Mouse (Mus musculus): ENCODE measurements around the gene Stra6. TPM values are rescaled to one million over a fixed set of nuclear protein-coding genes. Genes with fewer than 3 reads are reported as not detected.

Stra6 gene
- total RNA-seq, 2 experiments from 2014 or later, result not detected

DNA sequence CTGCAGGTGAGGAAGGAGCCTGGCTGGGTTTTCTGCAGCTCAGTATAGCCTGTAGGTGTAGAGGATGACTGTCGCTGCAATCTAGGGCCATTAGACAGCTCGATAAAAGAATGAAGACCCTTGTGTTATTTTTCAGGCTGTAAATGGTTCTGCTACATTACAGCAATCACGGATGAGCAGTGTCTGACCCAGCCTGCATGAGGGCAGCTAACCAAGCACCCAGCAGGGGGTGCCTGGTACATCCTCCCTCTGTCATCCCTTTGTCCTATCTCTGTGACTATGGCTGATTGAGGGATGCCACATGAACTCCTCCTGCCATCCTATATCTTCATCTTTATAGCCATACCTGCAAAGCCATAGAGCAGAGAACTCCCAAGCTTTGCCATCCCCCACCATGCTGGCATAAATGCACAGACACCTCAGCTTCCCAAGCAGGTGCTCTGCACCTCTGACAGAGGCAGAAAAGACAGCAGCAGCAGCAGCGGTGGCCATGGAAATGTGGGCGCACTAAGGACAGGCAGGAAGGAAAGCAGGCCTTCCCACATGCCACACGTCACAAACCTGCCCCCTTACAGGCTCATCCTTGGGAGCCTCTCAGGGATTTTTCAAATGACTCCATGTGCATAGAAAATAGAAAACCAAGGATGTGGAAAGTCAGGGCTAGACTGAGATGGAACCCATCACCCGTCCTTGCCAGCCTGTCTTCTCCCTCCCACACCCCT, 23.9 kb downstream of the Stra6 start:
- no peak for ATAC-seq (replicated peaks; ENCODE audit: low FRiP score, low TSS enrichment, poor library complexity, severe bottlenecking)

DNA sequence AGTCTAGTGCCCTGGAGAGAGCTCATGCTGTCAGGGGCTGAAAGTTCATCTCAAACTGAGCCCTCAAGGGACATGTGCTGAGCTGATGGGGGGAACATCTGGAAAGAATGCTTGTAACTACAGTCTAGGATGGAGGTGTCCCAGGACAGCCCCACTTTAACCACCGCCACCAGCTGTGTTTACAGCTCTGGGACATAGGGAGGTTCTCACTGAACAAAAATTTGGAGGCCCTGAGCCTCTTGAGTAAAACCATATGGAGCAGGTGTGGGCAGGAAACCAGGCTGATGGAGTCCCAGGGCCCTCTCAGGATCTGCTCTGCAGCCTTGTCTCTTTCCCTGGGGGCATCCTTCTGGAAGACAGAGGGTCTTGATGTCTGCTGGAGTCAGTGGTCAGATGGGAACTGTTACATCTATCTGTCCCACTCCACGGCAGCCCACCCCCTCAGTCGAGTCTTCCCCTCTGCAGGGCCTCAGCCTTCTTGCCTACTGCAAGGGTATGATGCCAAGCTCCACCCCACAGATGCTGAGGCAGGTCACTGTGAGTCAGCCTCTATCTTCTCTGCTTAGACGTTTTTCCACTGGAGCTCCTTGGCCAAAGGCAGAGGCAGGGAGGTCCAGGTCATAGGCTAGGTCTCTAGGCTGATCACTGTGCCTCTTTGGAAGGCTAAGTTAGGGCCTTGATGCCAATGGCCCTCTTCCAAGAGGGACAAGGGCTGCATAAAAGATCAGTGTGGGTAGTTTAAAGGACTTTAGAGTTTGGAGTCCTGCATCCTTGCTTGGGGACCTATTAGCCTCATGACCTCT, 28.2 kb downstream of the Stra6 start:
- ATAC-seq (replicated peaks; ENCODE audit: low FRiP score, low TSS enrichment, poor library complexity, severe bottlenecking), result no peak

DNA sequence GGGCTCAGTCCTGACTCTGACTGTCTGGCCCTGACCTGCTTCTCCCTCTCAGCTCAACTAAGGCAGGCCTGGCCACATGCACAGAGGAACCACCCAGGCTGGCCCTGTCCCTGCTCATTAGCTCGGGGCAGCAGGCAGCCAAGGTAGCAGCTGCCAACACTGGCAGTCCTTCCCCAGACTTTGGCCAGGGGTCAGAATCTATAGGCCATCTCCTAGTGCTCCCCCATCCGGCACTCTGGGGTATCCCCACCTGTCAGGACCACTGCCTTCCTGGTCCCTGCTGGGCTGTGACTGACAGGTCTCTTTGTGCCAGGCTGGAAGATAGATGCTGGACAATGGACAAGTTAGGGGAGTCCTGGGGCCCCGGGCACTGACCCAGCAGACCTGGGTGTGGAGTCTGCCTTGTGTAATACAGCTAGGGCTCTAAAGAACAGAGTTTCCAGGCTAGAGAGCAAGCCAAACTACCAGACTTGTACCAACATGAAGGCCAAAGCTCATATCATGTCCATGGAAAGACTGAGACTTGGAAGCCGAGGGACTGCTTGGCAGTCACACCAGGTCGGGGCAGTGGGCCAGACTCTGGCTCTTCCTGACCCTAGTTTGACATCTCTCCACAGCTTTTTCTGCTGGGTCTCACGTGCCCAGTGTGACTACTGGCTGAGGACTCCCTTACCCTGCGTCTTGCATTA, 29.1 kb downstream of the Stra6 start:
- no peak for ATAC-seq (replicated peaks; ENCODE audit: low FRiP score, low TSS enrichment, poor library complexity, severe bottlenecking)

DNA sequence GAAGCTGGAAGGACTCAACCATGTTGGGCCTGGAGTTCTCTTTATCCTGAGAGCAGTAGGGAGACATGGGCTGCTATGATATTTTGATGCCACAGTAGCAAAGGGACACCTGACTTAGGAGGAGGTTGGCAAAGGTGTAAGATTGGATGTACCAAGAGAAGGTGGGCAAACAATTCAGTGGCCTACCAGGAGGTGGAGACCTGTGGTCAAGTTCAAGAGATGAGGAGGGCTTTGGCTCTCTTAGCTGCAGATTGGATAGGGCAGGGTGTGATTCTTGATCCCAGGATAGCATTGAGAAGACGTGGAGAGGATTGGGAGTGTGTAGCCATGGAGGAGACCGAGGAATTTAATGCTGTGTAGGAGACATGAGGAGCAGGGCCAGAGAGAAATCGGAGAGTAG, 30.2 kb downstream of the Stra6 start:
- ATAC-seq (replicated peaks; ENCODE audit: low FRiP score, low TSS enrichment, poor library complexity, severe bottlenecking), result no peak

DNA sequence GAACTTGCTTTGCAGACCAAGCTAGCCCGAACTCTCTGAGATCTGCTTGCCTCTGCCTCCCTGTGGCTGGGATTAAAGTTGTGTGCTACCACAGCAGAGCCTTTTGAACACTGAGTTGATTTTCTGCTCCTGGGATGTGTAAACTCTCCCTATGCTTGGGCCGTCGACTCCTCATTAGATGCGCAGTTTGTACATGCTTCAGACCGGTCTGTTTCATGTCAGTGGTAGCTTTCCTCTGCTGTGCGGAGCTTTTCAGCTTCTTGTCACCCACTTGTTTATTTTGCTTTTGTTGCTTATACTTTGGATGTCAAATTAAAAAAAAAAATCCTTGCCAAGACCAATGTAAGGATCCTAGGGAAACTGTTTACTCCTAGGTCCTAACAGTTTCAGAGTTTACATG, 32.4 kb downstream of the Stra6 start:
- no peak for ATAC-seq (replicated peaks; ENCODE audit: low FRiP score, low TSS enrichment, poor library complexity, severe bottlenecking)

DNA sequence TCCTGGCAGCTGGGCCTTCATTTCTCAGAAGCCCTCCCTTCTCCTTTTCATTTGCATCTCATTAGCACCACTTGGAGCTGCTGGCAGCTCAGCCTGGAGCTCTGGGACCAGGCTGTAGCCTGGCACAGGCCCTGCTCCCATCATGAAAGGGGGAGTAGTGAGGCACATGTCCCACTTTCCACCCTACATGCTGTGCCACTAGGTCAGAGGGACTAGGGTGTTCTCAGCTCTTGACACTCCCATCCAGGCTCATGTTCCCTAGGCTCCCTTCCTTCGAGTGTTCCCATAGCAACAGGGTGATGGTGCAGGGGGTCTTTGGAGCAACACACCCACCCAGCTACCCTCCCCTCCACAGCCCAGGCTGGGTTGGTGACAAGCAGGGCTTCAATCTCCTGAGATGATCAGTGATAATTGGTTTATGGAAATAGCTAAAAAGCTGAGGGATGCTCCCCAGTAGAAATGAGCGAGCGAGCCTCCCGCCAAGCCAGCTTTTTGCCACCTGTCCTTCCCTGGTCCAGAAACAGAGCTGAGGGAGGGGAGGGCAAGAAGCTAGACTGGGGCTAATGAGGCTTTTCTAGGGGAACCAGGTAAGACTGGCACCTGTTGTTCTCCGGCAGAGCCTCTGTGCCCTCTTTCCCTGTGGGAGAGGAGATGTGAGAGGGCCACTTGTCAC, 33.2 kb downstream of the Stra6 start:
- no peak for ATAC-seq (replicated peaks; ENCODE audit: low FRiP score, low TSS enrichment, poor library complexity, severe bottlenecking)

DNA sequence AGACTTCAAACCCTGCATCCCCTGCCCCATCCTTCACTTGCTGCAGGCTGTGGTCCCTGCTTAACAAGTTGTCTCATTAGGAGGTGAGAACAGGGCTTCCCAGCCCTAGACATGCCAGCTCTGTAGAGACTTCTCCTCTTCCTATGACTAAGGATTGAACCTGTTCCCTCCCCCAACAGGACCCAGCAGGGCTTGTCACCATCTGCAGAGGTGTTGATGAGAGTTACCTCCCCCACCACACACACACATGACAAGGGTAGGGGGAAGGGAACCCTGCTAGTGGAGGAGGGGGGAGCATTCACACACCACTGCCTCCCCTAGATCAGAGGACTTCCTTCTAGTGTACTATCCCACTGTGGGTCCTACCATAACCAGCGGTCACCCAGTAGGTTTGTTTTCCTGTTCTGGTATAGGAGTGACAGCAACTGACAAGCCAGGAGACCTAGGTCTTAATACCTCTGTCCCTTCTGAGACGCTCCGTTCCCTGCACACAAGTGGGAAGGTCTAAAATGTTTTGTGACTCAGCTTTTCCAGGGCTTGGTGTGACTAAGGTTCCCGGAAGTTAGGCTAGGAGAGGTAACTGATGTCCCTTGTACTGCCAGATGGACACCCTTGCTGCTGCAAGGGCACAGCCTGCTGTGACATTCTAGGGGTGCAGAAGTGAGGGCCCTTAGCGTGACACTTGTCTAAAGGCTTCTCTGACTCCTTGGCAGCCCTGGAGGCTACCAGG, 36.4 kb downstream of the Stra6 start:
- no peak for ATAC-seq (replicated peaks; ENCODE audit: low FRiP score, low TSS enrichment, poor library complexity, severe bottlenecking)

DNA sequence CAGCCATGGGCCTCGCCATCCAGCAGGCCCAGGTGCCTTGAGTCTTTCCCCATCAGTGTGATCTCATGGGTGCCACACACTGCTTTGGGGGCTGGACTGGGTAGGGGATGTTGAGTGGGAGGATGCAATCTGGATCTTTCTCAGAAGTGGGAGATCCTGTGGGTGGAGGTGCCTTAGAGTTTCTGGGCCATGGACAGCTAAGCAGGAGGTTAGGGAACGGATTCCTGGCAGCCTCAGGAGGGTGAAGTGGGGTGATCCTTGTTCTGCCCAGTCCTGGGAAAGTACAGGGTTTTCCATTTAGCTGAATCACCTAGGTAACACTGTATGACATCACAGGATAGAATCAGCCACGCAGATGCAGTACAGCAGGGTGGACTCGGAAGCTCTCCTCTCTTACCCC, 38.4 kb downstream of the Stra6 start:
- no peak for ATAC-seq (replicated peaks; ENCODE audit: low FRiP score, low TSS enrichment, poor library complexity, severe bottlenecking)

DNA sequence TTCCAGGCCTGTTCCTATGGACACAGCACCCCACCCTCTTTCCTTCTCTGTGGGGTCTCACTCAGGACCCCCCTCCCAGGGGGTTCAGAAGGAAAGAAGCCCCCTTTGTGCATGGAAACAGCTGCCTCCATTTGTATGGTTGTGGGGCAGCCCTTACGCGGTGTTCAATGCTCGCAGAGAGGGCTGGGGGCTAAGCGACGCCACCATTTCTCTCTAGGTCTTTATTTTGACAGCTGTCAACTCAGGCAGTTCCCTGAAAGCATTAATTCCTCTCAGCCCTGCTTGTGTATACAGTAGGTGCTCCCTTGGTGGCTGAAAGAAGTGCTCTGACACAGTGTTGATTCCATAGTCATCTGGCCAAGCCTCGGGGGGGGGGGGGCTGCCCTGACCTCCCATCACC, 40.1 kb downstream of the Stra6 start:
- ATAC-seq (replicated peaks; ENCODE audit: low FRiP score, low TSS enrichment, poor library complexity, severe bottlenecking), result no peak

DNA sequence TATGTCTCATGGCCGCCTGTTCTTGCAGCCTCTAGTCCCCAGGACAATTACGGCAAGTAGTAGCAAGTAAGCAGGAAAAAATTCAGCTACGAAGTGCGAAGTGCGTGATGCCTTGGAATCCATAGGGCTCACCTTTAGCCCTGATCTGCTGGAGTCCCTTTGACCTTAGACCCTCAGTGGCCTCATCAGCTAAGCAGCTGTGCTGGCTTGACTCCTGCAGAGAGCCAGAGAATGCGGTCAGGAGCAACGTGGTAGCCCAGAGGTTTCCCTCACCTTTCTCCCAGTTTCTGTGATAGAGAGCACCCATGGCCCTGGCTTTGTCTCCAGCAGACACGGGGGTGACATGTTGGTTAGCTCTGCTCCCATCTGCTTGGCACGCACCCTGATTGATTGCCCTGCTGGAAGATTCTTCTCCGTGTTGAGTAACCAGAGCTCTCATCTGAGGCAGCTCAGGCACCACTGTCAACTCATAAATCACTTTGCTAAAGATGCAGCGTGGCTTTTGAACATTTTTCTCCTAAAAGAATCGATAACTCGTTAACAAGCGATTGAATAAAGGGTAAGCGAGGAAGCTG, 42.1 kb downstream of the Stra6 start:
- ATAC-seq (replicated peaks; ENCODE audit: low FRiP score, low TSS enrichment, poor library complexity, severe bottlenecking), result no peak

DNA sequence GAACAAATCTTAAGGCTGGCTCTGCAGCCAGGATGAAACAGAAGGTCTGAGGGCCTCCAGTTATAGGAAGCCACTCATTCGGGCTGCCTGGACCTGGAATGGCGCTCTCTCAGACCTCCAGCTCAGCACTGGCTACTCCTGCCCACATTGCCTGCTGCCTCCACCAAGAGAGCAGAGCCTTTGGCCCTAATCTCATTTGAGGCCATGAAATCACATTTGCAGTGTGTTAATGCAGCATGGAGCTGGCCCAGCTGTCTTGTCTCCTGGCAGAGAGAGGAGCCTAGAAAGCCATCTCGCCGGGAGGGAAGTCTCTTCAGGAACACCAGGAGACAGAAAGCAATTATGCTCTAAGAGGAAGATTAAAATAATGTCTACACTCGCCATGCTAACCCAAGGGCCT, 43.9 kb downstream of the Stra6 start:
- no peak for ATAC-seq (replicated peaks; ENCODE audit: low FRiP score, low TSS enrichment, poor library complexity, severe bottlenecking)

DNA sequence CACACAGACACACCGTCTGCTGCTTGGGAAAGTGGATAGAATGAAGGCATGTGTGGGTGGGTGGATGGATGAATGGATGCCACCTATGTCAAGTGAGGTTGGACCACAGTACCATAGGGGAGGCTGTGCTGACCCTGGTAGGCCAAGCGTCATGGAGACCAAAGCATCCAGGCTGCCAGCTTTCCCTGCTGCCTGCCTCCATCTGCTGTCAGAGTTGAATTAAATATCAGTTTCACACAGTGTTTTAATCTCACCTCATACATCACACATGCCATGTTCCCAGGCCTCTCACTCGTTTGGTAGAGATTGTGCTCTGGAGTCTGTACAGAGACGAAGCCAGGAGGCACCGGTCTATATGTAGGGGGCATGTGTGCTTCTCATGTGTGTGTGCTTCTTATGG, 47.2 kb downstream of the Stra6 start:
- ATAC-seq (replicated peaks; ENCODE audit: low FRiP score, low TSS enrichment, poor library complexity, severe bottlenecking), result no peak

DNA sequence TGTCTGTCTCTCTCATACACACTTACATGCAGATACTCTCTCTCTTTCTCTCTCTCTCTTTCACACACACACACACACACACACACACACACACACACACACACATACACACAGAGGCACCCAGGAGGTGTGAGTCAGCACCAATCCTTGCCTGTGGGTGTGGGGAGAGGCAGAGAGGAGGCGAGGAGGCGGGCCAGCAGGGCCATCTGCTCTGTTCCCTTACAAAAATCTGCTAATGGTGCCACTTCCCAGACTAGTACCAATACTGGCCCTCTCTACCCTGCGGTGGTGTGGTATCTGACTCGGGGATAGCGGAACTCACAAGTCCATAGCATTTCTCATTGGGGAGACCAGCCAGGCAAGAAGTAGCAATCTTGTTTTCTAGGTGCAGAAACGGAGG, 47.8 kb downstream of the Stra6 start:
- no peak for ATAC-seq (replicated peaks; ENCODE audit: low FRiP score, low TSS enrichment, poor library complexity, severe bottlenecking)

DNA sequence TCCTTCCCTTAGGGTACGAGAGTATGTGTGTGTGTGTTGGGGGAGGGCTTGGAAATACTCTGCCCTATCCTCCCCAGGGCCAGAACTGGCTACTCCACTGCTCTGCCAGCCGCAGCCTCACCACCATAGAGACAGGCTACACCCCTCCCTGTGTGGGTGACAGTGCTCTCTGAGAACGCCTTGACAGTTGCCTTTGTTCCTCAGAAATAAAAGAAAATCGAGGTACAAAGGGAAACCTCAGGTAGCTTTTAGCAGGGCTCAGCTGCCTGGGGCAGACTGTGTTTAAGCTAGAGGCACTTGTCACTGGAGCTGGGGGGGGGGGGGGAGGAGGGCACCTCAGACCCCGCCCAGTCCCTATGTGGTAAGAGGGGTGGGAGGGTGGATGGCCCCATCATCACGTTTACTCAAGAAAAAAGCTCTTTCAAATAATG, 48.7 kb downstream of the Stra6 start:
- no peak for ATAC-seq (replicated peaks; ENCODE audit: low FRiP score, low TSS enrichment, poor library complexity, severe bottlenecking)

DNA sequence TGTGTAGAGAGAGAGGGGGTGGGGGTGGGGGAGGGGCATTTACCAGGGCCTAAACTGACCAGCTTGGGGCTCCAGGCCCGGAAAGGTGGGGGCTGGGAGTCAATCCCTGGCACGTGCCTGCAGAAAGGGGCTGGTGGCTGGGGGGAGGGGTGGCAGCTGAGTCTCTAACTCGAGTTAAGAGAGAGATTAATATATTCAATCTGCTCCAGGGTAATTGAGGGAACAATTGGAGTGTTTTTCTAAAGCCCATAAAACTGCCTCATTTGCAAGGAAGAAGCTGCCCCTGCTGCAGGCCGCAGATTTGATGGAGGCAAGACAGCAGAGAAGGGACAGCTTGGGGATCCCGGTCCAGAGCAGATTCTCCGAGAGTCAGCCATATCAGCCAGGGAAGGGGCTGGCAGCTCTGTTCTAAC, 49.3 kb downstream of the Stra6 start:
- ATAC-seq (replicated peaks; ENCODE audit: low FRiP score, low TSS enrichment, poor library complexity, severe bottlenecking), result no peak

DNA sequence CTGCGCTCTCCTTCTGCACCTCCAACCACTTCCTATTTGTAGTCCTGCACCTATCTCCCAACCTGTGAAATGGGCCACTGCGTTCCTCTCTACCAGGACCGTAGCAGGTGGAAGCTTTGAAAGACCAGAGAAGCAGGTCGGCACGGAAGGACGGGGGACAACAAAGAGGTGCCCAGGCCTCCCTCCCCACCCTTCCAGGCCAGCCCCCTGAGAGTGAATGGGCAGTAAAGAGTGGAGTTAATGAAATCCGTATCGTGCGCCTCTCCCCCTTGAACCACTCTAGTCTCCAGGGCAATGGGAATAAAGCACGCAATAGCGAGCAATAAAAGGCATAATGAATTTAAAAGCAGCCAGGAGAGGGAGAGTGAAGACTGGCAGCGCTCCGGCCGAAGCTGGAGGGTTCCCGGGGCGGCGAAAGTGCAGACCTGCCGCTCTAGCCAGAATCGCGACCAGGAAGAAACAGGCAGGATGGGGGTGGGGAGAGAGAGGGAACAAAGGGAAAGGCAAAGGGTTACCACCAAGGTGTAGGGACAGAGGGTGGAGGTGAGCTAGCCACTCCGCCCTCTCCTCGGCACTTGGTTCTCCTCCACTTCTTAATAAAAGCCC, 49.8 kb downstream of the Stra6 start:
- no peak for ATAC-seq (replicated peaks; ENCODE audit: low FRiP score, low TSS enrichment, poor library complexity, severe bottlenecking)

DNA sequence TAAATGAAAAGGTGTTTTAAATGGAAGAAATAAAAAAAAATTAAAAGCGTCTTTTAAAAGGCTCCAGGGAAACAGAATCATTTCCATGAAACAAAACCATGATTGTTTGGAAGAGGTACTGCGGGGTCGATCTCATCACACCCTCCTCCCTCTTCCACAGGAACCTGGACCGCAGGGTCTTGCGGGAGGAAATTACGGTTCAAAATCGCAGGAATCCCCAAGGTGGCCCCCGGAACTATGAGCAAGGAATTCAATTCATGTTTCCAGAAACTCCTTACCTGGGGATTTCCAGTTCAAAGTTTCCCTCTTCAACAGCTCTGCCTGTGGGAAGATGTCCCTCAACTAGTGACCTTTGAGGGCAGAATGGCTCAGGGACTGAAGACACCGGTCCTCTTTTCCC, 50.4 kb downstream of the Stra6 start:
- no peak for ATAC-seq (replicated peaks; ENCODE audit: low FRiP score, low TSS enrichment, poor library complexity, severe bottlenecking)

DNA sequence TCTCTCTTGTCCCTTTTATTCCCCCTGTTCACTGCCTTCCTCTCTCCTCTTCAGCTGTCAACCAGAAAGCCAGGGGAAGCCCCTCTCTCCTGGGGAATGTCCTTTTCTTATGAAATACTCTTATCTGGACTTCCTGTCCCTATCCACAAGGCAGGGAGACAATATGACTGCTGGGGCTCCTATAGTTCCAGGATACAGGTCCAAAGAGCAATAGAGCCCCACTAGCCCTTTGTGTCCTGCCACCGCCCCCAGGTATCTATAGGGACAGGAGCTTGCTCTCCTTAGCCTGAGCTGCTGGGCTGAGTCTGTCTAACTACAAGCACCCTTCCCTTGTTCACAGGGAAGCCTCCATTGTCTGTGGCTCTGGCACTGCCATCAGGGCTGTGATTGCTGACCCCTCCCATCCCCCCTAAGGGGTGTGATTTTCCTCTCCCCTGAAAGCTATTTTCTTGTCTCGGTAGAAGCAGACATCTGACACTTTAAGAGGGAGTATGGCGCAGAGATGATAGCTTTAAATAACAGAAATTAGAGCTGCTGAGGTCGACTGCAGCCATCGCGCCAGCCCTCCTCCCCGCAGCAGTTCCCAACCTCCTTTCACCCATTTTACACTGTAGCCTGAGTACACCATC, 51.8 kb downstream of the Stra6 start:
- ATAC-seq (replicated peaks; ENCODE audit: low FRiP score, low TSS enrichment, poor library complexity, severe bottlenecking), result no peak

Data from megakaryocyte-erythroid progenitor cell, adult 5-6 weeks (primary cell).